Mouse (Mus musculus) heart, postnatal 25 days (tissue): ENCODE data around the gene Cep55. TPM values are rescaled to one million over a fixed set of nuclear protein-coding genes. Genes with fewer than 3 reads are reported as not detected.

ENCODE experiments used
- DNase-seq: peaks from one replicate; pipeline ENCODE4 v3.0.0; 2022; ENCODE audit warnings: low spot score
- intact Hi-C: fragments of 180-260 bp; cut with DNase I; formaldehyde crosslinking; loops from one replicate; pipeline ENCODE4 v1.15.1; 2025
- total RNA-seq, 2 experiments: library from RNA; stranded (reverse); gene quantifications; 2 replicates each; pipeline ENCODE4 v1.2.3; 2021

Gene Cep55
- total RNA-seq: under 1 TPM; 0.50 to 0.78 TPM

DNA sequence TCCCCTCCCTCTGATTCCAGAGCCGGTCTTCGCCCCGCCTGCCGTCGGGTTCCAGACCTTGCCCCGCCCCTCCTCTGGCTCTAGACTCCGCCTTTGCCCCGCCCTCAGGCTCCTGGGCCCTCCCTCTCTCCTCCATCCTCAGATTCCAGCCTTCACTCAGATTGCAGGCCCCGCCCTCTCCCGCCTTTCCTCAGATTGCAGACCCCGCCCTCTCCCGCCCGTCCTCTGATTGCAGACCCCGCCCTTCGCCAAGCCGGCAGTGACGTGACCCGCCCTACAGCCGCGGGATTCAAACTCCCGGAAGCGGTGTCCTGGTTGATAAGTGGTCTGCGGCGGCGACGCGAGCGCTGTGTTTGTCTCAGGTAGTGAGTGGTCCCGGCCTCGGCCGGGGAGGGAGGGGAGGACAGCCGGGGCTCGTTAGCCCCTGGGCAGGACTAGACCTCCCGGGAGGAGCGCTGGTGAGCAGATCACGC lies at the start of gene Cep55:
Gene Cep55, plus strand, starts transcription at position 292 of the 473 bp plus-strand sequence.
- DNase-seq: peak; percentile 87
- intact Hi-C loops: loop anchor here (10.0 kb wide), 1 partner anchor 300 kb away; no protein-coding TSS in a partner anchor

DNA sequence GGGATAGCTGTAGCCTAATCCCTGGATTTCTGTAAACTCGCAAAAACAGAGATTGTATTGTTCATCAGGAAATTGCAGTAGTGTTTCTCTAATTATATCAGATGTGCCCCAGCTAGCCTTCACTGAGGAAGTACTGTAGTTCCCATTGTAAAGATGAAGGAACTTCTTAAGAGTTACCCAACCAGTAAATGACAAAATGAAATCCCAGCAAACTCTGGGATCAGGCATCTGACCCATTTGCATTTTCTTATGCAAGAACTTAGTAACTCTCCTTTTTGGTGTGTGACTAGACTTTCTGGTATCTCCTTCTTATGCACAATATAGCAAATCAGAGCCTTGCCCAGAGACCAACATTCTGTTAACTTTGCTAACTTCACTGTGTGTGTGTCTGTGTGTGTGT lies 43.4 kb upstream of the Cep55 start:
- intact Hi-C loops: no loop called here

DNA sequence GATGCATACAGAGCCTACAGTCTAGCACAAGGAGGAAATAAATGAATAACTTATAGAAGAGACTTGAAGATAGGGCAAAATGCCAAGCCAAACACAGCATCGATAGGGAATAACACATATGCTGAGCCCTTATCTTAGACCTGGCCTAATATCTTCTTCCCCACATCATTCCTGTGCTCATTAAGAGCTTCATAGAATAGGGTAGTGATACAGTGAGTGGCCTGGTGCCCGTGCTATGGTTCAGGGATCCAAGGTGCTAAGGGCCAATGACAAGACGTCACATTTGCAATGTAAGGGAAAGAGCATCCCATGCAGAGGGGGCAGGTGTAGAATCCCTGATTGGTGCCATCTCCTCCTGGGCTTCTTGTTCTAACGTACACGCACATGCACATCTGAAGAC lies 40.4 kb upstream of the Cep55 start:
- no peak for DNase-seq
- intact Hi-C loops: no loop called here

More for the DNA sequence above, 43.4 kb upstream of the Cep55 start:
- DNase-seq: no peak

DNA sequence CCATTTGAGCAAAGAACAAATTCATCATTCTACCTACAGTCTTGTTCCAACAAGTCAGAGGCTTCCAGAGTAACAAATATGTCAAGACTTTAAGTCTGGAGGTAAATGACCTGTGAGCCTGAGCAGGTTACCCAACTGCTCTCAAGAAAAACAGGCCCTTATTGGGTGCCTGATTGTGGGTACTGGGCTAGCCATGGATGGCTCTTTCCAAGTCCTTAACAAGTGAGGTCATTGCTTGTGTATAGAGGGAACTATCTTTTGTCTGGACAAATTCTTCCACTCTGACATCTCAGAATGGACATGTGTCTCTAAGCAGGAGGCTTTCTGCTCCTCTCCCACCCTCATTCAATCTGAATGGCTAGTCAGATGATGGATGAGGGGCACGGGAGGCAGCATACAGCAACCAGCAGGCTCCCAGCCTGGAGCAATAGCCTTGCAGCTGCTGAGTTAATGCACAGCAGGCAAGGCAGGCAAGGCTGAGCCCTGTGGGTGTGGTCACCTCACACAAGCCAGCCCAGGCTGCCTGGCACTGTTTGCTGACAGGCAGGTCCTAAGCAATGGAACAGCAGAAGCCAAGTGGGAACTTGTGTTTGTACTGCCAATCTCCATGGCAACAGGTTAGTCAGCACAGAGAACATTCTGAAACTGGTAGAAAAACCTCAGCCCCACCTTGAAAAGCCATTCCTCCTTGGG lies 39.5 kb upstream of the Cep55 start:
- intact Hi-C loops: no loop called here
- DNase-seq: peak; percentile 75

DNA sequence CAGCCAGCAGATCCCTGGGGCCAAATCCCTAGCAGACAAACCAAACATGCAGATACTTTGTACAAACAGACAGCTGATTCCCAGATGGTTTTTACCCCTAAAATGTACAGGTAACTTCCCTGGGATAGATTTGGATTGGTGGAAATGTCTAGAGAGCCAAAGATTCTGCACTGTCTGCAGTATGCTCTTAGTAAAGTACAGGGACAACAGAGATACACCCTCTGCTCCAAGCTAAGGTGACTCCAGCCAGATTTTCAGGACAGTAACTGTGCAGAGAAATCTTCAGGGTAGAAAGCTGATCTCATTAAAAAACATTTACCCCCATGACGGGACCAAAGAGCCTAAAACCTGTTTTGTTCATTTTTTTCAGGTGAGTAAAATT lies 38.9 kb upstream of the Cep55 start:
- DNase-seq: no peak
- intact Hi-C loops: no loop called here

DNA sequence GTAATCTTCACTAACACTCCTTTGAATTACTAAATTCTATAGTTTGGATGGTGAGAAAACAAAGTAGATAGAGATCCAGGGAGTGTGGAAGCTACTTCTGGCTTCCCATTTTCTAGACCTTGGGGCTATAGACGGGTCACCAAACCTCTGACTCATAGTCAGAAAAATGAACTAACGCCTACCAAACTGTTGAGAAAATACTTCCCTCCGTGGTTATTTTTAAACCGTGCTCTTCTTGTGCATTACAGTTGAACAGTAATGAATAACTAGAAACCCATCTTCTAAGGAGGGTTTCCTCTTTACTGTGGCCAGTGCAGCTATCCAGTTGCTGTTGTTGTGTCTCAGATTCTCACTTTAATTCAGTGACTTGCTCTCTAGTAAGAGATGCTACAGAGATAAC lies 32.1 kb upstream of the Cep55 start:
- intact Hi-C loops: no loop called here
- DNase-seq: no peak

DNA sequence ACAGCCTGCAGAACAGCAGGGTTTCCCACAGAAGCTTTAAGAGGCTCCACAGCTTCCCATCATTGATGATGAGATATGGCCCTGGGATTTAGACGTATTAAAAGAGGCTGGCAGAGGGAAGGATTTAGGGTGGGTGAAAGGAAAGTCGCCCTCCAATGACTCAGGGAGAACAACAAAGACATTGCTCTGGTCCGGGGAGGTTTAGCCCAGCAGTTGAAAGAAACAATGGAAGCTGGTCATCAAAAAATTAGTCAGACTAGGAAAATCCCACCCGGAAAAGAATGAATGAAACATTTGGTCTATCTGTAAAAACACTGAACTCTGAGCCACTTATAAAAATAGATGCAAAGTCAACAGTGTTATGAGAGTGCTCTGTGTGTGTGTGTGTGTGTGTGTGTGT lies 31.2 kb upstream of the Cep55 start:
- intact Hi-C loops: no loop called here
- DNase-seq: no peak

DNA sequence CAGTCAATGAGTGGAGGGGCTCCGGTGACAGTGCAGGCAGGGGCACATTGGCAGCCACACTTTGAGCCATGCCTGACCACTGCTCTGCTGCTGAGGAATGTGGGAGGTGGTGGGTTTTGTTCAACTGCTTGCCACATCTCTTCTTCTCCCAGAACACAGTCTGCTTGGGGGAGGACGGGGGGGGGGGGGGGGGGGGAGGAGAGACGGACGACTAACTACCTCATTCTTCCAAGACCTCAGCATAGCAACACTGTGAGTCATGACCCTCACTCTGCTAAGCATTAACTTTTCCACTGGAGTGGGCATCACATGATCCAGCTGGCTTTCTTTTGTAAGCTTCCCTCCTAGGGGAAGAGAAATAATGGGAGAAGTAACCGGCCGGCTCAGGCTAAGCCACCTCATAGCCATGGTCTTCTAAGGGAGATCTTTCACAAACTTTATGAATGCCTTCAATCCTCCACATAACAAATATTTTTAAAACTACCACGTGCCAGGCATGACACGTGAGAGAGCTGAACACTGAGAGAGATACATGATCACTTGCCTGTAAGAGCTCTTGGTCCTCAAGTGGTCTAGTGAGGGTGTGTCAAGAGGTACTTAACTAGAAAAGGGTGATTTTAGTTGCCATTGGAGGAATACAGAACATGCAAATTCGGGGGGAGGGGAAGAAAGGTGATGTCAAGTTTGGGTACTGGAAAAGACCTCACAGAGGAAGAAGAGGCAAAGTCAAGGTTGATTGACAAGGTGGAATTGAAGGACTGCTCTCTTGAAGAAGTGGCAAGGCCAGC lies 29.4 kb upstream of the Cep55 start:
- peak; percentile 37 for DNase-seq
- intact Hi-C loops: no loop called here

DNA sequence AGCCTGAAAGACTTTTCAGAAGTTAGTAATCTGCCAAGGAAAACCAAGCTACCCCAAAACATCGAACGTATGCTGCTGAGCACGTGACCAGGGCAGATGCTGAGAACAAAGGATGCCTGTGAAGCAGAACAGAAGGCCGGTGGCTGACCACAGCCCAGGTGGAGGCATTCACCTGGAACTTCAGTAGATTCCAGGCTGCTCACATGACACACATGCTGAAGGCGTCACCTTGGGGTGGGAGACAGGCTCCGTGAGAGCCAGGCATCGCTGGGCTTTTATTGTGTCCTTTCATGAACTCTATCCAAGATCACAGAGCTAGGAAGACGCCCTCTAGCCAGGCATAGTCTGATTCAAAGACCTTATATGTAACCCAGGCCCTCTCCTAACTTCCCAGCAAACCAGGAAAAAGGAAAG lies 28.6 kb upstream of the Cep55 start:
- intact Hi-C loops: no loop called here
- no peak for DNase-seq

DNA sequence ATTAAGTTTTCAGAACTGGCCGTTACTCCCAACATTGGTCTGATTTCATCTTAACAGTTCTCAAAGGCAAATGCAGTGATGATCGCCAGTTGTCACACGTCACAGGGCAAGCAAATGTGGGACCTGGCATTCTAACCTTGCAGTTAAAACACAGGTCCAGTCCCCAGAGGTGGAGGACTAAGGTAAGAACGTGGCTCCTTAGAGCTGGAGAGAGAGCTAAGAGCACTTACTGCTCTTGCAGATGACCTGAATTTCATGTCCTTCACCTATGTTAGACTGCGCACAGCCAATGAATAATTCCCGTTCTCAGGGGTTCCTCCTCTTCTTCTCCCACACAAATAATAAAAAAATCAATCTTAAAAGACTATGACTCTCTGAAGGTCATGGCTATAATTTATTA lies 27.4 kb upstream of the Cep55 start:
- intact Hi-C loops: no loop called here
- DNase-seq: no peak

DNA sequence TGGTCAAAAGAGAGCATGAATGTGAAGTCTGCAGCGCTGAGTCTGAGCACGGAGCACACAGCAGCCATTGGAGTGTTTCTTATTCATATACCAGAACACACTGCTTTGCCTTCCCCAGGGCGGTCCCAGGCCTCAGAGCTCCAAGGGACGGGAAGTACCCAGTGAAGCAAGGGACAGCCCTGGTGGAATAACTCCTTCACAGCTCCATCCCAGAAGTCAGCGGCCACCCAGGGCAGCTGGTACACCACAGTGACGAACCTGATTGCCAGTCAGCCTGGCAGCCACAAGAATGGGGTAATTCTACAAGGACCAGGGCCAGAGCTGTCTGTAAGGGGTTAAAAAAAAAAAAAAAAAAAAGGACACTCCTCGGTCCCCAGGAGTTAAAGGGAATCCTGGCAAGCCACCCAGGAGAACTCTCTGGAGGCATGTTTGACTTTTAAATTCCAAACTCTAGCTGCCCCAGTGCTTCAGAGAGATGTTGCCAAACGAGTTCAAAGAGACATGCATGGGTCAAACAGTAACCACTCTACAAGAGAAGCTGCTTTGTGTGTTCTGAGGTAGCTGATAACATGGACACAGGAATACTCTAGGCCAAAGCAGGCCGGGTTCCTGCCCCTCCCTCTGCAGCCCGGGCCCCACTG lies 26.8 kb upstream of the Cep55 start:
- peak; percentile 24 for DNase-seq
- intact Hi-C loops: no loop called here

DNA sequence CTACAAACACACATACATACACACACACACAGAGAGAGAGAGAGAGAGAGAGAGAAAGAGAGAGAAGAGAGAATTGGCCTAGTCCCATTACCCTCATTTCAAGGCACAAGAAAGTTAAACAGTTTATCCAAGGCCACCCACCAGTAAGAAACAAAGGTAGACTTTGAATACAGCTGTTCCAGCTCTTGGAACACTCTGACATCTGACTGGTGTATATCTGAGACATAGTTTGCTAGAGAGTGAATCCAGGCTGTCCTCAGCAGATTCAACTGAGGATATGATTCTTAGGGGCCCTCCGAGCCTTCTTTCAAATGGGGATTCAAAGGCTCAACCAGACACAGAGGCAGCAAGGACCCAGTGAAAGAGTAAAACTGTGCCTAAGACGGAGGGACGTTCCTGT lies 25.5 kb upstream of the Cep55 start:
- DNase-seq: no peak
- intact Hi-C loops: no loop called here

DNA sequence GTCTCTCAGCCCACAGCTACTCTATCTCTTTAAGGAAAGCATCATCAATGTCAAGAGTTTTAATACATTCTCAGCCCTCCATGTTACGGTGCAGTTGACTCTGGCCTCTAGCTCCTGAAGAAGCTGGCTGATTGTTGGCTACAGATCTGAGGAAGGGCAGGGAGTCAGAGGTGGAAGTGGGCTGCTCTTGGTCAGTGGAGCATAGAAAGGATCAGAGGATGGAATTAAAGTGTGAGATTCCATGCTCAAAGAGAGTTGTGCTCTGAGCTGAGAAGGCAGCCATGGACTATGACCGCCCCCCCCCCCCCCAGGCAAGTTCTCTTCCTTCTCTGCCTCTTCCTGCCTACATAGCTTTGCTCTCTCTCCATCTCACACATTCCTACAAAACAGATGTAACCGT lies 24.9 kb upstream of the Cep55 start:
- intact Hi-C loops: no loop called here
- DNase-seq: no peak

DNA sequence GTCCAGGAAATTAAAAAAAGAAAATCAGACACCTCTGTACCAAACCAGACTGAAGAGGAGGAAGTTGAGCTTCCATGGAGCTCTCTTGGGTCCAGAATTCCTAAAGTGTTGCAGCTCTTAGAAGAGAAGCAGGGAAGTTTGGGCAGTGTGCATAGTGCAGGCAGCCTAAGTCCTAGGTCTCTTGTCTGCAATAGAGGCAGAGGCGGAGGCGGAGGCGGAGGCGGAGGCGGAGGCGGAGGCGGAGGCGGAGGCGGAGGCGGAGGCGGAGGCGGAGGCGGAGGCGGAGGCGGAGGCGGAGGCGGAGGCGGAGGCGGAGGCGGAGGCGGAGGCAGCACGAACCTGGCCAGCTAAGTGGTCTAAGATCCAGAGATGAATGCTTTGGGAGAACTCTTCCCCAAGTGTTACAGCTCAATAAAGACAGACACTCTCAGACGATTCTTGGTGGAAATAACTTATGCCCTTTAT lies 24.1 kb upstream of the Cep55 start:
- intact Hi-C loops: no loop called here
- DNase-seq: peak; percentile 19

DNA sequence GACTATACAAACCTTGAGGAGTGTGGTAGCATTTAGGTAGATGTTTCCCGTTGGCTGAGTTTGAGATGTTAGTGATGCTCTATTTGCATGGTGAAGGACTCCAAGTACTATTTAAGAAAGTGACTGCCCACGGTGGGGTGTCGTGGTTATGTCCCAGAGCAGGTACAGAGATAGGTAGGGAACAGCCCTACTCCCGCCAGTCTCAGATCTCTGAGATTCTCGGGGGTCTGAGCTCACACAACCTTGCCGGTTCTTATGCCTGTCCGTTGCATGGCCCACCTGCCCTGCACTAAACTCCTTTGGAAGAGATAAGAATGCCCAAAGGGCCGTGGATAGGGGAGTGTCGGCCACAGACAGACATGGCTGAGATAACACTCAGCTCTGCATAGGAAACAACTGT lies 23.7 kb upstream of the Cep55 start:
- intact Hi-C loops: no loop called here
- no peak for DNase-seq

DNA sequence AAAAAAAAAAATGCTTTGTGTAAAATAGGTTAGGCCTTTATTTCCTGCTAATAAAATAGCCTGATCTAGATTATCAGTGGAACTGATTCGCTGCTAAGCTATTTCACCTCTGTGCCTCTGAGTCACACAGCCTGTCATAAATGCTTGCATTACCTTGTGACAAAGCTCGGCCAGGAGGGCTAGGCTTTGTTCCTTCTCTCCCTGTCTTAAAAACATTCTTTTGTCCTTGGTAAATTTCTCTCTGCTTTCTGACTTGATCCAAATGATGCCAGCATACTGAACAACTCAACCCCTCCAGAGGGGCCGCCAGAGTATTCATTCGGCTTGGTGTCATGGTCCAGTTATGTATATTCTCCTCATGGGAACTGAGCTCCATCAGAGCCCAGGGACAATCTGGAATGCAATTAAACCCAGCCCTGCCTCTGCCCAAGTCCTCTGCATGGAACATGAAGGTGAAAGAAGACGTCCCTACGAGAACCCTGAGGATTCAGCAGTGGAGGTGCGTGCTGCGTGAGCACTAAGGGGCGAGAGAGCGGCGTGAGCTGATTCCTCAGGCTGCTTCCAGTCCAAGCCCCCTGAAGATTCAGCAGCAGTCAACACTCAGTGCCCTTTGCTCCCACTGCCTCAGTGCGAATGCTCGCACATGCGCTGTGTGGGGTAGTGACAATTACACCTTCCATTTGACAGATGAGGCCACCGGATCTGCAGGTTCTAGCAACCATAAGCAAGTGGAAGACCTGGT lies 21.6 kb upstream of the Cep55 start:
- intact Hi-C loops: no loop called here
- no peak for DNase-seq

DNA sequence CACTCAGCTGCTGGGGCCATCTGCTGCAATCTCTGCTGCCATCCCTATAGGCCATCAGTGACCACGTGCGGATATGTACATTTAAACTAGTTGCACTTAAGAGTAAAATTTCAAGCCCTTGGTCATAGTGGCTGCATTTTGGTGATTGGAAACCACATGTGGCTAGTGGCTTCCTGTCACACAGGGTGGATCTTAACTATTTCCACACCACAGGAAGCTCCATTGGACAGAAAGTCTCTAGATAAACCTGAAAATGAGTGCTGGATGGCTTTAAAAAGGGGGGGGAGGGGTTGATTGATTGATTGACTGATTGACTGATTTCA lies 21.1 kb upstream of the Cep55 start:
- no peak for DNase-seq
- intact Hi-C loops: no loop called here

DNA sequence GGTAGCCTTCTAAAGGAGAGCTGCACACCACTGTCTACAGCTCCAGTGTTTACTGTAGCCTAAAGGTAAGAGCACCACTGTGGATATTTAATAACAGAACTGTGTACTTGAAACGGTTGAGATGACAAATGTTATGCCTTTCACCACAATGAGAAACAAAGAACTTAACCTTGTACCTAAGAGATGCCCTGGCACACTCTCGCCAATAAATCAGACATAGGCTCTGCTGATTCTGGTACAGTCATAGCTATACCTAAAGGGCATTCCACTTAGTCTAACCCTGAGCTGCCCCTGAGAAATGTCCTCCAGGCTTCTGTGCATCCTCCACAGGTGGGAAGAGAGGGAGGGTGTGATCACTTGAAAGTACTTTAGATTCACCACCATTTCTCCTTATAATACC lies 20.1 kb upstream of the Cep55 start:
- DNase-seq: no peak

DNA sequence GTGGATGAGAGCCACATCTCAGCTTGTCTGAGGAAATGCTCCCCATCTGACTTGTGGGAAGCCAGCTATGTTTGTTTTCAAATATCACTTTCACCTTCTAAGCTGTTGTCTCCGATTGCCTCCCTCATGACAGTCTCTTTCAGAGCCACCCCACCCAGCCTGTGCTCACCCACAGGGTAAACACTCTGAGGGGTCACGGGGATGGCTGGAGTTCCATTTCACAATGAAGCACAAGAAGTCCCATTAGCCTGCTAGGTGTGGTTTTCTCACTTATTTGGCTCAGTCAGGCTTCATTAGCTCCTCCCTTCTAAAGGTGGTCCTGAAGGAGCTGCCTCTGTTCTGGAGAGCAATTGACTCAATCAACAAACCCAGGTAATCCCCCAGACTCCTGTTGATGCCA lies 19.0 kb upstream of the Cep55 start:
- intact Hi-C loops: no loop called here
- no peak for DNase-seq

More for the DNA sequence above, 20.1 kb upstream of the Cep55 start:
- intact Hi-C loops: no loop called here

DNA sequence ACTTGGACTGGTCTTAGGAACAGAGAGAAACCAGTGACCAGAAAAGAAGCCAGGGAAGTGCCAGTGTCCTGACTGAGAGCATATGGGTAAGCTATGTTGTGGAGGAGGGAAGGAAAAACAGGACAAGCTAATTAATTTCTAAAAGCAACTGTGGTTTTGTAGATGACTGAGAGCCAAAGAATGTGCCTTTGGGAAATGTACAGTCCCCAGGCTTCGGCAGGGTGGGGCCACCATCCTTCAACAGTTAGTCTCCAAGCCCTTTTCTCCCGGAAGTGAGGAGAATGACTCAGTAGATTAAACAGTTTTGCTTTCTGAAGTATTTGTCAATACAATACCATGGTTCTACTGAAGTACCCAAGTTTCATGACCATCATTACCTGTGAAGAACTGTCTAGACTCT lies 16.5 kb upstream of the Cep55 start:
- no peak for DNase-seq
- intact Hi-C loops: no loop called here
